Mouse (Mus musculus): ENCODE data around the gene Ppp4r3a. TPM values are rescaled to one million over a fixed set of nuclear protein-coding genes. Genes with fewer than 3 reads are reported as not detected.

The Ppp4r3a gene
- polyA plus RNA-seq, 1 experiment from 2014 or later, result 76.3 TPM

DNA sequence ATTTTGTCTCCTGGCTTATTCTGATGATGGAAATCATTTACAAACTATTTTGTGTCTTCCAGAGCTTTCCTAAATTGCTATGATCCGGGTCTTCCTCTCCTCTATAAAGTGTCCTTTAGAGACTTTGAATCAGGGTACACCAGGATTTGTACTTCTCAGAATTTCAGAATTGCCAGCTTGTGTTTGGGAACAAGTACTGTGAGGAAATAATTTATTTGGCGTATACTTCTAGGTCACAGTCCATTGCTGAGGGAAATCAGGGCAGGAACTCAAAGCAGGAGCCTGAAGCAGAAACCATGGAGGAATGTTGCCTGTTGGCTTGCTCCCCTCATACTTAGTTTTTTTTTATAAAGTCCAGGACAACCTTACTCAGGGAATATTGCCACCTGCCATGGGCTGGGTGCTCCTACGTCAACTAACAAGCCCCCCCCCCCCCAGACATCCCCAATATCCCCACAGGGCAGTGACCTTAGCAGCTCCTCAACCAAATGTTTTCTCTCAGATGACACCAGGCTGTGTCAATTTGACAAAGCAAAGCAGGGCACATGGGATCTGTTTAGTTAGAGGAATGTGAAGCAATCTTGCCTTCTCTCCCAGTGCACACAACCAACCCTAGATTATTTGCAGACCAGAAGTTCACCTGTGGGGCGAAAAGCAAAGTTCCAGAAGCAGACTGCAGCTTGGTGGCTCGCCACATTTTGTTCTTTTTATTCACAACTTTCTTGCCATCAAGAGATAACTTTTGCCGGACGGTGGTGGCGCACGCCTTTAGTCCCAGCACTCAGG, 1.6 kb upstream of the Ppp4r3a start:
- WGBS, result 89% methylated on average over 9 of the region's 9 CpGs
- no peaks in the 10 kb centered on the region for H3K9me3 ChIP-seq
- peaks cover 23% of the 10 kb centered on the region for H3K4me1 ChIP-seq (replicated peaks)
- peak overlapping the region; percentile 69 for H3K4me2 ChIP-seq
- H3K27ac ChIP-seq, result no peak overlapping the region
- H3K4me3 ChIP-seq (replicated peaks), result peak overlapping the region; percentile 99
- H3K27me3 ChIP-seq, result no peaks in the 10 kb centered on the region
- H3K9ac ChIP-seq (replicated peaks), result no peak overlapping the region
- H3K36me3 ChIP-seq, result peaks cover 13% of the 10 kb centered on the region
- no peak for ATAC-seq (ENCODE audit: insufficient number of reproducible peaks, insufficient read depth, low FRiP score, low TSS enrichment, low read depth)

DNA sequence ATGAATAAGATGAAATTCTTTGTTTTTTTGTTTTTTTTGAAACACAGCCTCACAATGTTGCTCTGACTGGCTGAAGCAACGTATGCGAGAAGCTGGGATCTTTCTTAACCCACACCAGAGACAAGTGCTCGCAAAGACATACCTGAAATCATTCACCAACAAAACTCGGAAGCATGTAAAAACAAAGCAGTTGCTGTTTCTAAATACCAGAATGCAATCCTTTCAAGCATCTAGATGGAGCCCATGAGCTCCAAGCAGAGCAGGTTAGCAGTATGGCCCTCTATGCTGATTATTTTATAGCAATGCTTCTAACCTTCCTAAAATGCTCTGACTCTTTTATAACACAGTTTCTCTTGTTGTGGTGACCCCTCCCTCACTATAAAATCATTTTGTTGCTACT, 735 bp upstream of the Ppp4r3a start:
- no peak for ATAC-seq (ENCODE audit: insufficient number of reproducible peaks, insufficient read depth, low FRiP score, low TSS enrichment, low read depth)
- Histone ChIP-seq H3K27ac (peak overlapping the region; percentile 99), H3K9ac (replicated peaks) (peak overlapping the region; percentile 98), H3K36me3 (peaks cover 15% of the 10 kb centered on the region), H3K4me1 (replicated peaks) (peaks cover 23% of the 10 kb centered on the region), H3K27me3 (no peaks in the 10 kb centered on the region), H3K4me2 (peak overlapping the region; percentile 69), H3K4me3 (replicated peaks) (peak overlapping the region; percentile 99), H3K9me3 (no peaks in the 10 kb centered on the region)
- WGBS, result 16% methylated on average over 4 of the region's 4 CpGs

DNA sequence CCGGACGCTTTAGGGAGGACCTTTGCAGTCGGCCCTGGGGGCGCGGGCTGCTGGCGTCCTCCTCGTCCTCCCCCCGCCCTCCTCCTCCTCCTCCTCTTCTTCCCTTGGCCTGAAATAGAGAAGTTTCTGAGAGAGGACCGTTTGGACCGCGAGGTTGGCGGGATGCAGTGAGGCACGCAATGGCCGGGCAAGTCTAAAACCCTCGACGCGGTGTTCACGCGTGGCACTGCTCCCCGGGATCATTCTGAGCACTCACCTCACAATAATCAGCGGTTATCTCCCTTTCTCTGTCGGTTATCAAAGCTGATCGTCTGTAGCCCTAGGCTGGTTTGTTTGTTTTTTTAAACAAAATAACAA, 315 bp upstream of the Ppp4r3a start:
- ATAC-seq (ENCODE audit: insufficient number of reproducible peaks, insufficient read depth, low FRiP score, low TSS enrichment, low read depth), result no peak

DNA sequence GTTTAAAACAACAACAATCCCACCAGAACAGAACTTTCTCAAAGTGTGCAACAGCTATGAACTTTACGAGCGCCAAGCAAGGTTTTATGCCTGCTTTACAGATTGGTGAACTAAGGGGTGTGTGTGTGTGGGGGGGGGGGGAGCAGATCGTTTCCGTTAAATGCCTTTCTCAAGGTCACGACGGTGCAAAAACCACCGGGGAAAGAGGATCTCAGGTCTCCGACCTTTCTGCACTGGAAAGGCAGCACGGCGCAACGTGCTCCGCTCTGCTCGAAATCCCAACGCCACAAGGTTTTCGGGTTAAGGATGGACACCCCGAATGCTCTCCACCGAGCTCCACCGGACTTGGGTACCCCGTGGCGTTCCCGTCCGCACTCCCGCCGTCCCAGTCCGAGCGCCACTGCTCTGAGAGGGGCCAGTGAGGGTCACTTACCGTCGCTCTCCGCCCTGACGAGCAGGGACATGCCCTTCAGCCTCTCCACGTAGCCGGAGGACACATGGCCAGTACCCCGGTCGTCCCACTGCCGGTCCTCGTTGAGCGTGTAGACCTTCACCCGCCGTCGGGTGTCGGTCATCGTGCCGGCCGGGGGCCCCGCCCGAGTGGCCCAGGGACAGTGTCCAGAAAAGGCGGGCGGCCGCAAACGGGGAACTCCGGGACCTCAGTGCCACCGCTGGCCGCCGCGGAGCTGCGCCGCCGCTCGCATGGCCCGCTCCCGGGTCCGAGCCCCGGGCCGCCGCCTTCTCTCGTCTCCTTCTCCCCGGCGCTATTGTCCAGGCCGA, 1.0 kb downstream of the Ppp4r3a start:
- H3K27ac ChIP-seq, result peak overlapping the region; percentile 99
- peak overlapping the region; percentile 99 for H3K4me3 ChIP-seq (replicated peaks)
- ATAC-seq (ENCODE audit: insufficient number of reproducible peaks, insufficient read depth, low FRiP score, low TSS enrichment, low read depth), result peak; percentile 14; the same call in 1 of the 2 replicates
- peak overlapping the region; percentile 85 for H3K4me2 ChIP-seq
- peak overlapping the region; percentile 98 for H3K9ac ChIP-seq (replicated peaks)
- H3K4me1 ChIP-seq (replicated peaks), result peaks cover 23% of the 10 kb centered on the region
- under 1% methylated on average over 69 of the region's 69 CpGs for WGBS
- H3K9me3 ChIP-seq, result no peaks in the 10 kb centered on the region
- H3K27me3 ChIP-seq, result no peaks in the 10 kb centered on the region
- H3K36me3 ChIP-seq, result peaks cover 22% of the 10 kb centered on the region

More for the DNA sequence above, 315 bp upstream of the Ppp4r3a start:
- Histone ChIP-seq H3K9me3 (no peaks in the 10 kb centered on the region), H3K4me3 (replicated peaks) (peak overlapping the region; percentile 99), H3K4me2 (peak overlapping the region; percentile 69), H3K4me1 (replicated peaks) (peaks cover 23% of the 10 kb centered on the region), H3K27me3 (no peaks in the 10 kb centered on the region), H3K9ac (replicated peaks) (peak overlapping the region; percentile 98), H3K36me3 (peaks cover 18% of the 10 kb centered on the region), H3K27ac (peak overlapping the region; percentile 99)
- WGBS, result under 1% methylated on average over 23 of the region's 23 CpGs

DNA sequence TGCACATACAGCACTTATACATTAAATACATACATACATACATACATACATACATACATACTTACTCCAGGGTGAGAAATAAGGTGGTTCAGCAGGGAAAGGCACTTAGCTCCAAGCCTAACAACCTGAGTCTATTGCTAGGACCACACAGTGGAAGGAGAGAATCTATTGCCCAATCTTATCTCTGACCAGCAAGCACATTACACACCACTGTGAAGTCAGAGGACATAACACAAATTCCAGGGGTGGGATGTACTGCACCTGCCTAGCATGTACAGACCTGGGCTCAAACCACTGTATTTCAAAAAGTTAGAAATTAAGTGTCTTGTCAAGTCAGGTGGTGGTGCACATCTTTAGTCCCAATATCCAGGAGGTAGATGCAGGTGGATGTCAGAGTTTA, 5.5 kb downstream of the Ppp4r3a start:
- Histone ChIP-seq H3K9ac (replicated peaks) (no peak overlapping the region), H3K27me3 (no peaks in the 10 kb centered on the region), H3K4me1 (replicated peaks) (peaks cover 14% of the 10 kb centered on the region), H3K4me3 (replicated peaks) (no peak overlapping the region), H3K4me2 (no peak overlapping the region), H3K27ac (no peak overlapping the region), H3K36me3 (peaks cover 47% of the 10 kb centered on the region), H3K9me3 (no peaks in the 10 kb centered on the region)
- ATAC-seq (ENCODE audit: insufficient number of reproducible peaks, insufficient read depth, low FRiP score, low TSS enrichment, low read depth), result no peak

DNA sequence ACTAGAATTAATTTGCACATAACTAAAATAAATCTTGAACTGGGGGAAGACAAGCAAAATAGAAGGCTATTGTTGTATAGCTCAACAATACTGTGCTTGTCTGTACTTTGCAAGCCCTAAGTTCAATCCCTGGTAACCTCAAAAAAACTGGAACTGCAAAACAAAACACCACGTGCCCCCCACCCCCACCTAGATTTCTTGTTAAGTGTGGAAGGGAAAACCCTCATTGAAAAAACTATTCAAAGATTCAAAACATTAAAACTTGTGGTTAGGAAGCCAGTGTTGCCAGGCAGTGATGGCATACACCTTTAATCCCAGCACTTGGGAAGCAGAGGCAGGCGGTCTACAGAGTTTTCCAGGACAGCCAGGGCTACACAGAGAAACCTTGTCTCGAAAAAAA, 8.1 kb downstream of the Ppp4r3a start:
- Histone ChIP-seq H3K27ac (no peak overlapping the region), H3K4me3 (replicated peaks) (no peak overlapping the region), H3K36me3 (peaks cover 50% of the 10 kb centered on the region), H3K4me2 (no peak overlapping the region), H3K27me3 (no peaks in the 10 kb centered on the region), H3K4me1 (replicated peaks) (0 out of 2 replicates have a peak, but pooled peaks cover 1% of the 10 kb centered on the region), H3K9me3 (no peaks in the 10 kb centered on the region), H3K9ac (replicated peaks) (no peak overlapping the region)
- ATAC-seq (ENCODE audit: insufficient number of reproducible peaks, insufficient read depth, low FRiP score, low TSS enrichment, low read depth), result no peak
- WGBS, result 88% methylated on average over 3 of the region's 3 CpGs

DNA sequence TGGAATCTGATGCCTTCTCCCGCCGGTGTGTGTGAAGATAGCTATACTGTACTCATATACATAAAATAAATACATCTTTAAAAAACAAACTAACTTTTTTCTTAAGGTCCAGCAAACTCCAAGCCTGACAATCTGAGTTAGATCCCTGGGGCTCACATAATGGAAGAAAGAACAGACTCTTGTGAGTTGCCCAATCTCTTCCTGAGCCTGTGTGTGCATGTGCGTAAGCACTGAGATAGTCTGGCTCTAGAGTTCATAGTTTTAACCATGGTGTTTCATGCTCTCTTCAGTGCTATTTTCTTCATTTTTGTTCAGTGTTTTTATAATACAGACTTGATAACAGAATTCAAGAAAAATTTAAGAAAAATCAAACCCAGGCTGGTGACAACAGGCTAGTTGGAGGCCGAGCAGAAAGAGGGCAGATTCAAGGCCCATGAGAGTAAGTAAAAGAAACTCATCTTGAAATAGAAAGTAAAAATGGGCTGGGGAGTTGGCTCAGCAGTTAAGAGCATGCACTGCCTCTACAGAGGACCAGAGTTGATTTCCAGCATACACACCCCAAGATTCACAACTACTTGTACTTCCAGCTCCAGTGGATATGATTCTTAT, 8.6 kb downstream of the Ppp4r3a start:
- 92% methylated on average over 4 of the region's 4 CpGs for WGBS
- ATAC-seq (ENCODE audit: insufficient number of reproducible peaks, insufficient read depth, low FRiP score, low TSS enrichment, low read depth), result no peak
- Histone ChIP-seq H3K4me2 (no peak overlapping the region), H3K9me3 (no peaks in the 10 kb centered on the region), H3K36me3 (peaks cover 45% of the 10 kb centered on the region), H3K4me1 (replicated peaks) (no peaks in the 10 kb centered on the region), H3K27me3 (no peaks in the 10 kb centered on the region), H3K27ac (no peak overlapping the region), H3K4me3 (replicated peaks) (no peak overlapping the region), H3K9ac (replicated peaks) (no peak overlapping the region)

DNA sequence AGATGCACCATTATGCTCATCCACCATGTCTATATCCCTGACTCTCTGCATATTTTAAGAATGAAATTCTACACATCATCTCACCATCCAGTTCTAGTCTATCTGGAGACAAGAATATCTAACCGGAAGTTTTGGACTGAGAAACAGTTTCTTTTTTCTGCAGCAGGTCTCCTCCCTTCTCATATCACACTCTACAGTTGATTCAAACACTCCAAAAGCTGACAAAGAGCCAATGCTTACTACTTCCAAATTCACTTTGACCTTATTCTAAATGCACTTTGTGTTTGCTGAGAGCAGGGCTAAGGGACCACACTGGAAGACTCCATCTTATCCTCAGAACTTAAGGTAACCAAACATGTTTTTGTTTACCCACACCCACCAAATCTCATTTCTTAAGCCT, 13.7 kb downstream of the Ppp4r3a start:
- Histone ChIP-seq H3K27me3 (no peaks in the 10 kb centered on the region), H3K36me3 (peaks cover 43% of the 10 kb centered on the region), H3K4me1 (replicated peaks) (no peaks in the 10 kb centered on the region), H3K4me2 (no peak overlapping the region), H3K9ac (replicated peaks) (no peak overlapping the region), H3K27ac (no peak overlapping the region), H3K4me3 (replicated peaks) (no peak overlapping the region), H3K9me3 (no peaks in the 10 kb centered on the region)
- ATAC-seq (ENCODE audit: insufficient number of reproducible peaks, insufficient read depth, low FRiP score, low TSS enrichment, low read depth), result no peak
- 100% methylated on average over 1 of the region's 1 CpGs for WGBS

DNA sequence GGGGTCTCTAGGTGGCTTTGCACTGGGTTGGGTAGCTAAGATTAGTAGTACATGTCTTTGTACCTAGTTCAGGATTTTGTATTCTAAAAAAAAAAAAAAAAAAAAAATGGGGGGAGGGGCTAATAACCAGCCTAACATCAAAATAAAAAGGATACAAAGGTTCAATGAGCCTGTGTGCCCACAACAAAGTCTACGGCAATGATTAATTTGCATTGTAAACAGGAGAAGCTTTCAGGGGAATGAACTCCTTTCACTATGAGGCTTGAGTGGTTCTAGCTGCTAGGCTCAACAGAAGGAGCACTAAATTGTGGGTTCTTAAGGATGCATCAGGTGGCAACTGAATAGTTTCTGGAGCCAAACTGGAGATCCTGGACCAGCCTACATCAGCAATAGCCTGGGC, 17.2 kb downstream of the Ppp4r3a start:
- H3K9ac ChIP-seq (replicated peaks), result no peak overlapping the region
- ATAC-seq (ENCODE audit: insufficient number of reproducible peaks, insufficient read depth, low FRiP score, low TSS enrichment, low read depth), result no peak
- no peaks in the 10 kb centered on the region for H3K27me3 ChIP-seq
- no peak overlapping the region for H3K4me2 ChIP-seq
- no peak overlapping the region for H3K27ac ChIP-seq
- no peaks in the 10 kb centered on the region for H3K9me3 ChIP-seq
- peaks cover 69% of the 10 kb centered on the region for H3K36me3 ChIP-seq
- no peaks in the 10 kb centered on the region for H3K4me1 ChIP-seq (replicated peaks)
- 100% methylated on average over 1 of the region's 1 CpGs for WGBS
- H3K4me3 ChIP-seq (replicated peaks), result no peak overlapping the region

DNA sequence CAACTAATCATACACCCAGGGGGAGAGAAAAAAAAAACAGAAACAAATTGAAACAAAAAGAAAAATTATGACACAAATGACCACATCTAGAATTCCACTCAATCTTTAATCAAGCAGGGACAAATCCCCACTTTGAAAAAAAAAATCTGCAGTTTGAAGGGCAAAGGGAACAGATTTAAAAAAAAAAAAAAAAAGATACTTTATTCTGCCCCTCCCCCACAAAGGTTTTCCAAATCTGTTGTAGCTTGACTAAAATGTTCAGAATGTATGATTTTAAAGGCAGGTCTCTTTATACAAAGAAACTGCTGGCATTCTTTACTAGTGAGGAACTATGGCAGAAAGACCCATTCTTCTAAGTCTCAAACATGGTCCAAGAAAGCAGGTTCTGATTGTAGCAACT, 43.5 kb downstream of the Ppp4r3a start:
- Histone ChIP-seq H3K9ac (replicated peaks) (no peak overlapping the region), H3K27ac (no peak overlapping the region), H3K4me1 (replicated peaks) (no peaks in the 10 kb centered on the region), H3K4me2 (no peak overlapping the region), H3K9me3 (no peaks in the 10 kb centered on the region), H3K36me3 (peaks cover 67% of the 10 kb centered on the region), H3K27me3 (no peaks in the 10 kb centered on the region), H3K4me3 (replicated peaks) (no peak overlapping the region)
- ATAC-seq (ENCODE audit: insufficient number of reproducible peaks, insufficient read depth, low FRiP score, low TSS enrichment, low read depth), result no peak

DNA sequence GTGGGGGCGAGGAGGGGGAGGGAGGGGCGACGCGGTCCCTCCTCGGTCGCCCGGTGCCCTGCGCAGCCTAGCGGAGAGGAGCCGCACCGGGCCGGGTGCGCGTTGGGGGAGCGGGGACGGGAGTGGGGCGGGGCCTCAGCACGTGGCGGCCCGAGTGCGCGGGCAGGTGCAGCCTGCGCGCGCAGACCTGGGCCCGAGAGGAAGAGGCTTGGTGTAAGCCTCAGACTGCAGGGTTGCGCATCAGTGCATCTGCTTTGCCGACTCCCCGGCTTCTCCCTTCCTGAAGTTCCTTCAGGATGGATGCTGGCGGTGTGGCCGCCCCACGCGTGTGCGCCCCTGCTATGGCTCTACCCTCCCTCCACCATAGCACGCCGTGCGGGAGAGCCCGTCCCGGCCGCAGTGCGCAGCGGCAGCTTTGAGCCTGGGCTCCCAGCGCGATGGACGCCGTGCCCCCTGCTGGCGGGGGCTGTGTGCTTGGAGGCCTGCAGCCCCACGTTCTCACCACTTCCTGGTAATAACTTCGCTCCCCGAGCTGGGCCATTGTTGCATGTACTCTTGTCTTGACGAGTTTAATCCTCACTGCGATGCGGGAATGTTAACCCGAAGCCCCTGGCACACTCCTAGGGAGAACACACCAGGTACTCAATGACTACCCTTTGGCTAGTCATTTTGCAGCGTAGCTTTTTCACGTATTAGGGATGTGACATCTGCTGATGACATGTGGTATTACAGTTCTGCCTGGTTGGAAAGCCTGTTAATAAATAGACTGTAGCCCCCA, 54.4 kb downstream of the Ppp4r3a start, which contains the start of gene Ccdc88c:
Gene Ccdc88c, minus strand, starts transcription at position 103 of the 778 bp plus-strand sequence.
- H3K4me3 ChIP-seq (replicated peaks), result peak within 1 kb of the TSS; percentile 65
- H3K4me2 ChIP-seq, result peak within 1 kb of the TSS; percentile 93
- no peaks in the 10 kb centered on the region for H3K36me3 ChIP-seq
- H3K9ac ChIP-seq (replicated peaks), result peak within 1 kb of the TSS; percentile 66
- peaks cover 40% of the 10 kb centered on the region for H3K27me3 ChIP-seq
- peaks cover 24% of the 10 kb centered on the region for H3K4me1 ChIP-seq (replicated peaks)
- under 1% methylated on average over 44 of the region's 56 CpGs for WGBS
- peak; percentile 82 for ATAC-seq (ENCODE audit: insufficient number of reproducible peaks, insufficient read depth, low FRiP score, low TSS enrichment, low read depth)
- no peaks in the 10 kb centered on the region for H3K9me3 ChIP-seq
- peak within 1 kb of the TSS; percentile 35; the same call in 1 of the 2 replicates for H3K27ac ChIP-seq
